Mouse (Mus musculus) C2C12 (cell line): ENCODE measurements around the gene Snap91.

Experiments used
- CTCF ChIP-seq: IDR thresholded peaks from one replicate; pipeline ENCODE4 v1.5.1; 2011; ENCODE audit not compliant: control insufficient read depth, insufficient read depth, insufficient read length
- FOSL1 ChIP-seq: IDR thresholded peaks from one replicate; pipeline ENCODE4 v1.8.0; 2011; ENCODE audit warnings: mild to moderate bottlenecking, low read length; ENCODE audit not compliant: poor library complexity, insufficient read depth, severe bottlenecking
- MYOG ChIP-seq: IDR thresholded peaks from one replicate; pipeline ENCODE4 v1.6.1; 2011; ENCODE audit not compliant: control insufficient read depth, insufficient read length; ENCODE audit errors: extremely low read depth
- USF1 ChIP-seq: IDR thresholded peaks from one replicate; pipeline ENCODE4 v1.6.1; 2011; ENCODE audit warnings: low read depth, mild to moderate bottlenecking, control low read depth, moderate library complexity

DNA sequence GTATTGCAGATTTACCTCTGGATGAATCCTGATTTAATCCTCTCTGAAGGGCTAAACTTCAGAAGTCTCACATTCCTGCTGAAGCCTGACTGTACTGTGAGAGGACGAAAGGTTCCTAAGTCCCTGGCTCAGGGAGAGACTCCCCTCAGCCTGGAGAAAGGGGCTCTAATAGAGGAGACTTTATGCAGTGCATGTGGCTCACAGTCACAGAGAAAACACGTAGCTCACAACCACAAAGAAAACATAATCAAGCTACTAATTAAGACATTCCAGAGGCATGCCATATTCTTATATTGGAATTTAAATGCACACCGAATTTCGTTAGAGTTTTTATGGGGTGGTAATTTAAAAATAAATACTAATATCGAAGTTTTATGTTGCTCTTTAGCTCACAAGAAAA lies 61.1 kb downstream of the Snap91 start:
- TF ChIP-seq USF1 (no peak), CTCF (no peak), FOSL1 (no peak), MYOG (no peak)
